Mouse (Mus musculus): ENCODE measurements around the gene Eloa. TPM values are rescaled to one million over a fixed set of nuclear protein-coding genes. Genes with fewer than 3 reads are reported as not detected.

Gene Eloa
- polyA plus RNA-seq (2017; shearing (Covaris generic)) = 77.0 TPM

GRCm38 (mm10) chr4:136021549-136022047 lies at the start of gene Eloa:
Gene Eloa, minus strand, starts transcription at chr4:136021763.

DNA sequence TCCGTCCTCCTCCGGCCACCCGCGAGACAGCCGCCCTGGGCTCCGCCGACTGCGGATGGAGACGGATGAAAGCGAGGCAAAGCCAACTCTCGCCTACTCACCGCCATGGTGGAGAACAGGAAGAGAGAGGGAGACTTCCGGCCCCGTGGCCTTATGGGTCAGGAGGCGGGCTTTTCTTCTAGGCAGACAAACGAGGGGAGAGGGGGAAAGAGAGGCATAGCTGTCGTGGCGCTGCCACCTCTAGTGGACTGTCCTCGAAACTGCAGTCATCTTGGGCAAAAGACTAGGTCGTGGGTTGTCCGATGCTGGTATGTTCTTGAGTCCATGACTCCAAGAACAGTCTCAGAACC lies 31.7 kb upstream of the Eloa start, which contains the start of gene Rpl11:
Gene Rpl11 (minus strand): TSS at position 182 of the 350 bp plus-strand sequence.

DNA sequence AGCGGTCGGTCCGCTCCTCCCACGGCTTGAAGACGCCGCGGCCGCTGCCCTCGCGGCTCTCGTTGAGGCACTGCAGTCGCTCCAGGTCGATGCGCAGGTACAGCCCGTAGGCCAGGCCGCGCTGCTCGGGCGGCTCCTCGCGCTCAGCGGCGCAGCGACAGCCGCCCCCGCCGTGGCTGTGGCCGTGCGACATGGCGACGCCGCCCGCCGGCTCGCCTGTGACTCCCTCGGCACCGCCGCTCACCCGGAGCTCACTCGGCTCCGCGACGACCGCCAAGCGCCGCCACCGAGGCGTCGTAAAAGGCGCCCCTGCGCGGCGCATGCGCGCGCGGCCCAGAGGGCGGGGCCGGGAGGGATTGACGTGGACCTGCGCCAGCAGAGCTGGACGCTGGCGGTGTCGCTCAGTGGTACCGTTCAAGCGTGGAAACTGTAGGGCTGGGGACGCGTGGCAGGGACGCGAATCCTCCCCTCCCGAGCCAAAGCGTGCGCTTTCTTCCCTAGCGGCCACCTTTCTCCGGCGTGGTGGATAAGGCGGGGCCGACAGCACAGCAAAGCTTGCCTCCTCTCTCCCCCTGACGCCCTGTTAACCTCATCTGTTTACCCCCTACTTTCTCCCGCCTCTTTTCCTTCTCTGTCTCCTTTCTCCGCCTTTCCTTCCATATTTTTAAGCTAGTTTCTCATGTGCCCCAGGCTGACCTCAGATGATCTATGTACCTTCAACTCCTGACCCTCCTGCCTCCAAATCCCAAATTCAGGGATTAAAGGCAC lies 34.4 kb downstream of the Eloa start, which contains the start of gene Pithd1:
Gene Pithd1 (minus strand): TSS at position 322 of the 768 bp plus-strand sequence.

GRCm38 (mm10) chr4:135972556-135972906 lies 49.0 kb downstream of the Eloa start, which contains the start of gene Lypla2:
Gene Lypla2, minus strand, starts transcription at chr4:135972626.

GRCm38 (mm10) chr4:135963457-135964193 lies 57.9 kb downstream of the Eloa start, which contains the start of gene Gale:
Gene Gale, plus strand, starts transcription at chr4:135963727.

Other genes with a start within 250 kb of the Eloa start
- gene Srsf10, start 166.0 kb downstream of the Eloa start, polyA plus RNA-seq (2017; shearing (Covaris generic)) = 207 TPM
- gene Pnrc2, start 147.9 kb downstream of the Eloa start, polyA plus RNA-seq (2017; shearing (Covaris generic)) = 237 TPM
- gene Cnr2, start 126.4 kb downstream of the Eloa start, polyA plus RNA-seq (2017; shearing (Covaris generic)) = 23.3 TPM
- 124 TPM for gene Fuca1, start 101.0 kb downstream of the Eloa start, polyA plus RNA-seq (2017; shearing (Covaris generic))
- gene Hmgcl, start 75.3 kb downstream of the Eloa start, polyA plus RNA-seq (2017; shearing (Covaris generic)) = 89.1 TPM
- gene Gale, start 58.0 kb downstream of the Eloa start, polyA plus RNA-seq (2017; shearing (Covaris generic)) = 30.6 TPM
- 370 TPM for gene Lypla2, start 49.1 kb downstream of the Eloa start, polyA plus RNA-seq (2017; shearing (Covaris generic))
- 10.0 TPM for gene Pithd1, start 34.5 kb downstream of the Eloa start, polyA plus RNA-seq (2017; shearing (Covaris generic))
- 301 TPM for gene Rpl11, start 31.7 kb upstream of the Eloa start, polyA plus RNA-seq (2017; shearing (Covaris generic))
- gene Id3, start 121.7 kb upstream of the Eloa start, polyA plus RNA-seq (2017; shearing (Covaris generic)) = 265 TPM
- gene E2f2, start 150.6 kb upstream of the Eloa start, polyA plus RNA-seq (2017; shearing (Covaris generic)) = 17.4 TPM
- 0.32 TPM for gene Asap3, start 184.6 kb upstream of the Eloa start, polyA plus RNA-seq (2017; shearing (Covaris generic))
- 0.85 TPM for gene Tcea3, start 226.0 kb upstream of the Eloa start, polyA plus RNA-seq (2017; shearing (Covaris generic))